Mouse (Mus musculus) lung, postnatal 10 days (tissue): Measurements from ENCODE around the gene Slc6a1.

Source experiments
- DNase-seq: peaks from one replicate; pipeline ENCODE4 v3.0.0; 2021

The Slc6a1 gene

DNA sequence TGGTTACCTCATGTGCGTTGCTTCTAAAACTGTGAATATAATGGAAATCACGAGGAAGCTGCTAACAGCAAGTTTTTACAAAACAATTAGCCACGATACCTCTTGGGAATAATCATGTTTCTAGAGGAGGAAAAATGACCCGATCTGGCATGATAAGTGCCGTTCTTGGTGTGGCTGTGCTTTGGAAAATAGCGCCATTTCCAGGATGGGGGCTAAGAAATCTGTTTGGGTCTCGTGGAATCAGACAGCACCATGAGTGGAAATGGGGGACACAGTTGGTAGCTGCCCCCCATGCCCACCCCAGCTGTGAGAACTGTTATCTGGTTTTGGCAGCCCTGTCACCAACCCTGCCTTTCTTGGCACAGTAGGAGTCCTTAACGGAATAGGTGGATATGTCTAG is 81.3 kb downstream of the Slc6a1 start:
- no peak for DNase-seq

GRCm38 (mm10) chr6:114364734-114365133 is 82.3 kb downstream of the Slc6a1 start:
- DNase-seq = no peak

DNA sequence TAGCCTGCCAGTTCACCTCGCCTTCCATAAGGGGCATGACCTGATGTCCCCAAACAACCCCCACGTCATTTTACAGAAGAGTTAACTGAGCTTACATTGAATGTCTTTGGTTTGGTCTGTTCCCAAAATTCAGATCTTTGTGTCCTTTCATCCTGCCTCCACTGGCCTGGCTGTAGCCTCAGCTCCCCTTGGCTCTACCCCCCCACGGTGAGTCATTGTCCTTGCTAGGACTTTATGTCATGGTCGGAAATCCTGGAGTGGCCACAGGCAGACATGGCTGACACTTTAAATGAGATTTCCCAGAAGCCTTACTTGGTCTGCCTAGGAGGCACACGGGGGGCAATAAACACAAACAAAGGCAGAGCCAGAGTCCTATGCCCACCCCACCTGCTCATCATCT is 83.8 kb downstream of the Slc6a1 start:
- DNase-seq = no peak
